Mouse (Mus musculus): ENCODE data around the gene Kcnc1.

Gene Kcnc1

DNA sequence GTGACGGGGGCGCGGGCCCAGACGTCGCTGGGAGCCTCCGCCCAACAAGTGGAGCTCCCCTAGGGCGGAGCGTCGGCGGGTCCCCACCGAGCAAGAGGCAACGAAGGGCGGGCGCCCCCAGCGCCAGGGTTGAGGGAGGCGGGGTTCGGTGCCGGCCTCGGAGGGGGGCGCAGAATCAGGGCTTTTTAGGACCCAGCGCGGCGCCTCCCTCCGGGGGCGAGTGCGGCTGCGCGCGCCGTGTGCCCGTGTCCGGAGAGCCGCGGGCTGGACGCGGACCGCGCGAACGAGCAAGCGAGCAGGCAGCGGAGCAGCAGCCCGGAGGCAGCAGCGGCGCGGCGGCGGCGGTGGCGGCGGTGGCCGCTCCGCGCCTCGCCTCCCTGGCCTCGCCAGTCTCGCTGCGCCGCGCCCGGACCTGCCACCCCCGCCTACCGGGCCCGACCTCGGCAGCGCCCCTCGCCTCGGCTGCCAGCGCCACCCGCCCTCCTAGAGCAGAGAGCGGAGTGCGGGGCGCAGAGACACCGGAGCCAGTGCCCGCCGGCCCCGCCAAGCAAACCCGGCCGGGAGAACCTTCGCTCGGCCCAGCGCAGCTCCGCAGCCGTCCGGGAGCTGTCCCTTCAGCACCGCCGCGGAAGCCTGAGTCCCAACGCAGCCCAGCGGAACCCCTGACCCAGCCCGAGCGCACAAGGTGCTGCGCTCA lies at the start of gene Kcnc1:
Gene Kcnc1, plus strand, starts transcription at position 267 of the 697 bp plus-strand sequence.
- no peak for DNase-seq (ENCODE audit: extremely low read depth, insufficient read length, low spot score)

DNA sequence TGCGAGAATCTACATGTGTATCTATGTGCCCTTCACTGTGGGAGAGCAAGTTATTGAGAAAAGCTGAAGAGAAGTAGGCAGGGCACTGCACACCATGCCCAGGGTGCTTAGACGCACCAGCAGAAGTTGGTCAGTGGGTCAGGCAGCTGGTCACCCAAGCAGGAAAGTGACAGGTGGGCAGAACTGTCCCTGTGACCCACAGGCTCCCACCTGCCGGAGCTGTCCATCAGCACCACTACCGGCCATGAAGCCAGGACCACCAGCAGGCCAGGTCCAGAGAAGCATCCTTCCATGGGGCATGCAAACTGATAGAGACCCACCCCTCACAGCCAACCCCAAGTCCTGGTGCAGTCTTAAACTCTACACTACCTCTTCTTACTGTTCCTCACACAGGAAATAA lies 48.6 kb upstream of the Kcnc1 start:
- no peak for DNase-seq (ENCODE audit: extremely low read depth, insufficient read length, low spot score)

- DNase-seq (ENCODE audit: extremely low read depth, insufficient read length, low spot score), result no peak
These were observed 47.5 kb upstream of the Kcnc1 start for GRCm38 (mm10) chr7:46348813-46349212.

DNA sequence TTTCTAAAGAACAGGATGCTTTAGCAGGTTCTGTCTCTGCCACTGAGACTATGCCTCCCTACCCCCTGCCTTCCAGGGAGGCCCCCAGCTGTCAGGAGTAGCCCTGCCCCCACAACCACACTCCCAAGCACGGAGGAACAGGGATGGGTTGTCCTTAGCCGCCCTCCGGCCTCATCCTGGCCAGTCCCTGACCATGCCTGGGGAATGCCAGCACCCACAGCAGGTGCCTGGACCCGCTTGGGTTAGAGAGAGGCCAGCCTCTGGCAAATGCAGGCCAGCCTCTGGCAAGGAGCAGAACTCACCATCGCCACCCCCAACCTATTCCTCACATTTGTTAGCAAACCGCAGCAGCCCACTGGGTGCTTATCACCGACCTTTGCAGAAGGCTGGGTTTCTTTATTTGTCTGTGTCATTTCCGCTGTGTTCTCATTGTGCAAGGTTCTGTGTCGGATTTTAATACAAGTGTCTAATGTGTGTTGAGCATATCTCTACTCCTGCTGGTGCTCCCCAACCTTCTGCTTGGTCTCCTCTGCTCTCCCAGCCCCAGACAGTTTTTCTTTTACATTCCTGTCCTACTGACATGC lies 46.1 kb upstream of the Kcnc1 start:
- no peak for DNase-seq (ENCODE audit: extremely low read depth, insufficient read length, low spot score)

GRCm38 (mm10) chr7:46352748-46353147 lies 43.5 kb upstream of the Kcnc1 start:
- DNase-seq (ENCODE audit: extremely low read depth, insufficient read length, low spot score), result no peak

DNA sequence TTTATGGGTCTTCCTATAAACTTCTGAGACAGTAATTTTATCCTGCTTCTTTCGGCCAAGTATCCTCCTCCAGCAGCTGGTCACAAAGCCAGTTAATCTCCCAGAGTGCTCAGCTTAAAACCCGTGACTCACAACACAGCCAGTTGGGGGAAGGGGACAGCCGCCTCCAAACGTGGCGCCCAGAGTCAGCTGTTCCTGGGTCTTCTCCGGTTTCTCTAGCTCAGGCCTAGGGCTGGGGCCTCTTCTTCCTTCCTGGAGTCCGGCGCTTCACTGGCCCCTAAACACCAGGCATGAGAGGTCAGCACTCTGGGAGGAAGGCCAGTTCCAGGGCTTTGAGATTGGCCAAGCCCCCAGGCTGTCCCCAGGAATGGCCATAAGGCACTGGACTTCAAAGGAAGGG lies 43.1 kb upstream of the Kcnc1 start:
- DNase-seq (ENCODE audit: extremely low read depth, insufficient read length, low spot score), result no peak

DNA sequence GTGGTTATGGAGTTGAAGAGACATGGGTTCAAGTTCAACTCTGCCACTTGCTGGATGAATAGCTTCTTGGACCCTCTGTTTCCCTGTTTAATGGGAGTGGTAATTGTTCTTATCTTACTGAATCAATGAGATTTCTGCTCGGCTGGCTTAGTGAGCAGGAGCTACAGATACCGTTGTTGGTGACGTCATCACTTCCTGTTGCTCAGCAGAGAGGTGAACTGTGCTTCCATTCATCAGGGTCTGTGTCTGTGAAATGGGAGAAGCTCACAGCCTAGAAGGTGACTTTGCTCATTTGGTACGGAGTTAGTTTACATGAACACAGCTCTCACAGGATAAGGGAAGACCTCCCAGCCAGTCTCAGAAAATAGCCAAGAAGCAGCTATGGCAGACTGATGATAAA lies 42.4 kb upstream of the Kcnc1 start:
- DNase-seq (ENCODE audit: extremely low read depth, insufficient read length, low spot score), result no peak

DNA sequence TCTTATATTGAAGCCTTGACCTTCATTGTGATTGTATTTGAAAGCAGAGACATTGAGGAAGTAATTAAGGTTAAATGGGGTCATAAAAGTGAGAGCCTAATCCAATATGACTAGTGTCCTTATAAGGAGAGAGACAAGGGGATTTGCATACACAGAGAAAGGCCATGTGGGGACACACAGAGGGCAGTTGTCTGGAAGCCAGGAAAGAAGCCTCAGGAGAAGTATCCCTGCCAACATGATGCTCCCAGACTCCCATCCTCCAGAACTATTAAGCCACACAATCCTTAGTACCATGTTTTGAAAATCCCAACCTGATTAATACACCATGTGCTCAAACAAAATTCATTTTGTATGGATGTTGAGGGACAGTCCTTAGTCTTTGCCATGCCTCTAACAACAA lies 34.5 kb upstream of the Kcnc1 start:
- DNase-seq (ENCODE audit: extremely low read depth, insufficient read length, low spot score), result no peak

DNA sequence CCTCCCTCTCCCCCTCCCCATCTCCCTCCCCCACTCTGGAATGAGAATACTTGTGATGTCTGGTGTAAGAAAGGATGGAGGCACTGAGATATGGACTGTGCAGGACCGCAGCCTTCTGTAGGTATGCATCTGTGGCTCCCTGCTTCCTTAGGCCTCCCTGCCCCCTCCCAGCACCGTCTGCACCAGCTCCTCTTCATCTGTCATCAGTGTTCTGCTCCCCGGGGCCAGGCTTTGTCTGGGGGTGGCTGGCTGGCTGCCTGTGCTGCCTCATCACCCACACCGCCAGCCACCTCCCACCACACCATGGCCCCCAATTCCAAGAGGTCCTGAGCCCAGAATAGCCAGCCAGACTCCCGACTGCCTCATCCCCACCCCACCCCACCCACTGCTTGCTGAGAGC lies 32.1 kb upstream of the Kcnc1 start:
- no peak for DNase-seq (ENCODE audit: extremely low read depth, insufficient read length, low spot score)

GRCm38 (mm10) chr7:46365810-46366209 lies 30.5 kb upstream of the Kcnc1 start:
- no peak for DNase-seq (ENCODE audit: extremely low read depth, insufficient read length, low spot score)

DNA sequence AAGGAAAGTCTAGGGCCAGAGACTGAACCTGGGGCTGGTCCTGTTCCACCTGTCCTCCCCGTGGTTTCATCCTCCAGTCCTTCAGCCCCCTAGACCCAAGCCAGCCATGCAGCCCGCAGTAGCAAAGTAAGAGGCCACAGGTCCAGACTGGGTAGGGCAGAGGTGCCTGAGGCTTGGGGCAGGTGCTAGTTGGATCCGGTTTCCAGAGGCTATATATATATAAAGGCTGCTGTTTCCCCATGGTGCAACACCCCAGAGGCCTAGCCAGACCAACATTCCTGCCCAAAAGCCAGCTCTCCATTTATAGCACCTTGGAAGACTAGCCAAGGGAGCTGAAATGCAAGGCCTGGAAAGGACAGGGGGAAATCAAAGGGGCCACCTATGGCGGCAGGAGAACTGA lies 25.2 kb upstream of the Kcnc1 start:
- DNase-seq (ENCODE audit: extremely low read depth, insufficient read length, low spot score), result no peak

GRCm38 (mm10) chr7:46376172-46377007 lies 19.9 kb upstream of the Kcnc1 start, which contains the start of gene Myod1:
Gene Myod1, plus strand, starts transcription at chr7:46376474.
- DNase-seq (ENCODE audit: extremely low read depth, insufficient read length, low spot score), result no peak

GRCm38 (mm10) chr7:46377008-46377346 lies 19.3 kb upstream of the Kcnc1 start:
- no peak for DNase-seq (ENCODE audit: extremely low read depth, insufficient read length, low spot score)

- no peak for DNase-seq (ENCODE audit: extremely low read depth, insufficient read length, low spot score)
These were observed 18.2 kb upstream of the Kcnc1 start for GRCm38 (mm10) chr7:46378123-46378522.

GRCm38 (mm10) chr7:46378983-46379382 lies 17.3 kb upstream of the Kcnc1 start:
- DNase-seq (ENCODE audit: extremely low read depth, insufficient read length, low spot score), result peak; percentile 35

DNA sequence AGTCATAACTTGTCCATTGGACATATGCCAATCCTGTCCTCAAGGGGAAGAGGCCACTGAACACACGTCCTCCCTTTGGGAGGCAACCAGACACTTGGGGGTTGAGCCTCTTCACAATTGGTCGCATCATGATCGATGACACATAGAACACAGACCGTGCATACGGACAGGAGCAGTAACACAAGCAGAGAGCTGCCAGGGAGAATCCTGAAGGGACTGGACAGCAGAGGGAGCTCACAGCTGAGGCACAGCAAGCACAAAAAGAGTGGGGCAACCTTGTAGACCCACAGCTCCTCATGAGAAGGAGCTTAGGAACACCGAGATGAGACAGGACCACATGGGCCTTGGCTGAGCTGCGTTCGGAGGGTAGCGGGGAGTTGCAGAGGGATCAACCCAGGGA lies 15.7 kb upstream of the Kcnc1 start:
- no peak for DNase-seq (ENCODE audit: extremely low read depth, insufficient read length, low spot score)

DNA sequence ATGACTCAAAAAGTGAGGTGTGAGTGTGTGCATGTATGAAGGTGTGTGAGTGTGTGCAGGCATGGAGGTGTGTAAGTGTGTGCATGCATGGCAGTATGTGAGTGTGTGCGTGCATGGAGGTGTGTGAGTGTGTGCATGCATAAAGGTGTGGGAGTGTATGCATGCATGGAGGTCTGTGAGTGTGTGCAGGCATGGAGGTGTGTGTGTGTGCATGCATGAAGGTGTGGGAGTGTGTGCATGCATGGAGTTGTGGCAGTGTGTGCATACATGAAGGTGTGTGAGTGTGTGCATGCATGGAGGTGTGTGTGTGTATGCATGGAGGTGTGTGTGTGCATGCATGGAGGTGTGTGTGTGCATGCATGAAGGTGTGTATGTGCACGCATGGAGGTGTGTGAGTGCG lies 8.9 kb upstream of the Kcnc1 start:
- no peak for DNase-seq (ENCODE audit: extremely low read depth, insufficient read length, low spot score)

- no peak for DNase-seq (ENCODE audit: extremely low read depth, insufficient read length, low spot score)
These were observed 6.7 kb upstream of the Kcnc1 start for GRCm38 (mm10) chr7:46389456-46390085.

- DNase-seq (ENCODE audit: extremely low read depth, insufficient read length, low spot score), result no peak
These were observed 6.1 kb upstream of the Kcnc1 start for GRCm38 (mm10) chr7:46390226-46390625.

- DNase-seq (ENCODE audit: extremely low read depth, insufficient read length, low spot score), result no peak
These were observed 4.6 kb upstream of the Kcnc1 start for GRCm38 (mm10) chr7:46391701-46392100.

DNA sequence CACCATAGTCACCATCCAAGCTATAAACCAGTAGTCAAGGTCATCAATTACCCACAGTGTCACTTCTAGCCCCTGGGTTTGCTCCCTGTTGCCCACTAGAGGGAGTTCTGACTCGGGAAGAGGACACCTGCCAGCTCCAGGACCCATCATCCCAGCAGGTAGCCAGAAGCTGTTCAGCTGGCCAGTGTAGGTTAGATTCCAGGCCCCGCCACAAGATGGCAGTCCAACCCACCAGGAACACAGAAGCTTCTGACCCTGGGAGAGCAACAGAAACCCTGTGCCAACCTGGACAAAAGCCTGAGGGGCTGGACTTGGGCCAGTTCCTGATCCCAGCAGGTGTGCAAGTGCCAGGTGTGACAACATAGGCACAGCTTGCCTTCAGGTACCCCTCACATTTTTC lies 3.2 kb upstream of the Kcnc1 start:
- no peak for DNase-seq (ENCODE audit: extremely low read depth, insufficient read length, low spot score)
